Mouse (Mus musculus): ENCODE measurements around the gene Tmem175.

Gene Tmem175

DNA sequence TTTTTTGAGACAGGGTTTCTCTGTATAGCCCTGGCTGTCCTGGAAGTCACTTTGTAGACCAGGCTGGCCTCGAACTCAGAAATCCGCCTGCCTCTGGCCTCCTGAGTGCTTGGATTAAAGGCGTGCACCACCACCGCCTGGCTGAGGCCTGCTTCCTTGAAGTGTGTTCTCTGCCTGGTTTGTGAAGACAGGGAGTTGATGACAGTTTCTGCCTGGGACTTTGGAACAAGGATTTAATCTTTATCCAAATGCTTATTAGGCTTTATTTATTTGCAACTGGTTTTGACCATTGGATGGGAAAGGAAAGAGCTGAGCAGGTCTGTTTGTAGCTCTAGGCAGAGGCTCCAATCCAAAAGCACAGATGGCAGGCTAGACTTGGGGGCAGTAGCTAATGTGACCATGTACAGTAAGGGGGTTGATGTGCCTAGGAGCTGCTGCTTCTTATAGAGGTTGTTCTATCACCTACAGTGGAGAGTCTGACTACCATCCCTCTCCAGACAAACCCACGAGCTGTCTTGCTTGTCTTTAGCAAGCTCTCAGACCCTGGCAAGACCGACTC lies 48.8 kb downstream of the Tmem175 start:
- DNase-seq = peak; percentile 36

DNA sequence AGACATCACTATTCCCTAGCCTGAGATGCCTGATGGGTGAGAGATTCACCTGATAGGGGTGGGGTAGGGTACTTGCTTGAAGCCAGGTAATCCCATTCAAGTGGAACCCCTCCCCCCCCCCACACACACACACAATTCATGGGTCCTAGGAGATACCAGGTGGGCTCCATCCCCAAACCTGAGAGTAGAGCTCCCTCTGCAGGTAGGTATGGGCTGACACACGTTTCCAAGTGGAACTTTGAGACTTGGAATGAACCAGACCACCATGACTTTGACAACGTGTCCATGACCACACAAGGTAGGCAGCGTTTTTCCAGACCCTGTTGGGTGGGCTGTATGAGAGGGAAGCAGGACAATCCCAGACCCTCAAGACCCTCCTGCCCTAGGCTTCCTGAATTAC lies 50.3 kb downstream of the Tmem175 start:
- DNase-seq = no peak

DNA sequence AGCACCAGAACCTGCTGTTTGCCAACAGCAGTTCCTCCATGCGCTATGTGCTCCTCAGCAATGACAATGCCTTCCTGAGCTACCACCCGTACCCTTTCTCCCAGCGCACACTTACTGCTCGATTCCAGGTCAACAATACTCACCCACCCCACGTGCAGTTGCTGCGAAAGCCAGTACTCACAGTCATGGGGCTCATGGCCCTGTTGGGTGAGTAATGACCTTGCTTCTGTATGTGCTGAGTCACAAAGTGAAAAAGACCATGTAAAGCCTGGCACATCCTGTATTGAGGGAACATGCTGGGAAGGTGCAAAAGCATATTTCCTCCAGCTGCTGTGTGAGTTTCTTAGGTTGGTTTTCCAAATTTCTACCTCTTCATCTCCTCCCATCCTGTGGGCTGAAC lies 51.3 kb downstream of the Tmem175 start:
- no peak for DNase-seq

DNA sequence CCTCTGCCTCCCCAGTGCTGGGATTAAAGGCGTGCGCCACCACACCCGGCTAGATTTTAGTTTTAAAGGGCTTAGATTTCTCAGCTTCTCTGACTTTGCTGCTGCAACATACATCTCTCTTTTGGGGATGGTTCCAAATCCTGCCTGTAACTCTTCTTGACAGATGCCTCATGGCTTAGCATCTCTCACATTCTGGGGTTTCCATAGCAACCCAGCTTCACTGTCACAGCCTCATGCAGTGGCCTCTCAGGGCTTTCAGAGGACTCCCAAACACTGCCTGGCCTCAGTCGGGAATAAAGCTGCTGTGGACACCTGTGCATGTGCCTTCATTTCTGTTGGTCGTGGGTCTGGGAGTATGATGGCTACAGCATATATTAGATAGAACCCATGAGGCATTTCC lies 59.5 kb downstream of the Tmem175 start:
- DNase-seq = no peak

DNA sequence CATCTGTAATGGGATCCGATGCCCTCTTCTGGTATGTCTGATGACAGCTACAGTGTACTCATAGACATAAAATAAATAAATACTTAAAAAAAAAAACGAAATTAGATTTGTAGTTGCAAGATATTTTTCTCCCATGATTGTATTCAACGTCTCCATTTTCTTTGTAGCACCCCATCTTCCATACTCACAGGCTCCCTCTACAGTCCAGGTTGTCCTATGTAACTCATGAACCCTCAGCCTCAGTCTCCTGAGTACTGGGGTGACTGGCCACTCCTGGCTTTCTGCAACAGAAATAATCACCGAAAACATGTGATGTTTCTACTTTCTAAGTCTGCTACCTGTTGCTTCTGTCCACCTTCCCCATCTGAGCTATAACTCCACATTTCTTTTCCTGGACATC lies 61.6 kb downstream of the Tmem175 start:
- no peak for DNase-seq

DNA sequence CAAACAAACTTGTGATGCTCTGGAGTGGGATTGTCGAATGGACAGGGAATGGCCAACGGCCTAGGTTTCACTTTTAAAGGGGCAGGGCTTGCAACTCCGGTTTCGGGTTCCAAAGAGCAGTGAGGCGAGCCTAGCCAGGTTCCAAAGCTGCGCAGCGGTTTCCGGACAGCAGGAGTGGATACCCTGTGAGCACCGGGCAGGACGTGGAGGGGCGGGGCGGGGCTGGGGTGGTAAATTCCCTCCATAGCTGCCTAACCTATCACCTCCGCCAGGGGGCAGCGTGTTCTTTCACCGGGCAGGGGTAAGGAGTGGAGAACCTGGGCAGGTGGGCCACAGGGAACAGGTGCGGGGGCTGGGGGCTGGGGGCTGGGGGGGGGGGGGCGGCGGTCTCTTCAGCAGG lies 62.7 kb downstream of the Tmem175 start, which contains the start of gene Fgfrl1:
Gene Fgfrl1, plus strand, starts transcription at position 112 of the 400 bp plus-strand sequence.
- peak; percentile 76 for DNase-seq

DNA sequence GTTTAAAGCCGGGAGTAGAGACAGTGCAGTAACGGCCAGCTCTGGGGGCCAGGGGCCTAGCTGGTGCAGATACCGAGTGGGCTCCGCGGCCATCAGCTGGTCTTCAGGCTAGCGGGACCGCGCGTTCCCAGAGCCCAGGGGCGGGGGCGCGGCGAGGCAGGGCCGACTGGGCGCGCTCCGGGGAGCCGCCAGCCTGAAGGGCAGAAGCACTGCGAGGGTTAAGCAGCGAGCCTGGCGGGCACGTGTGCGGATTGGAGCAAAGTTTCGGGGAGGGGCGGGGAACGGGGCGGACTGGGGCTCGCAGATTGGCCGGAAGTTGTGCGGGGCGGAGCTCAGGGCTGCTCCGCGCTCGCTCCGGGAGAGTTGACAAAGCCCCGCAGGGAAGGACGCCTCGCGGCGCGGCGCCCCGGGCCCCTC lies 64.3 kb downstream of the Tmem175 start:
- peak; percentile 86 for DNase-seq

DNA sequence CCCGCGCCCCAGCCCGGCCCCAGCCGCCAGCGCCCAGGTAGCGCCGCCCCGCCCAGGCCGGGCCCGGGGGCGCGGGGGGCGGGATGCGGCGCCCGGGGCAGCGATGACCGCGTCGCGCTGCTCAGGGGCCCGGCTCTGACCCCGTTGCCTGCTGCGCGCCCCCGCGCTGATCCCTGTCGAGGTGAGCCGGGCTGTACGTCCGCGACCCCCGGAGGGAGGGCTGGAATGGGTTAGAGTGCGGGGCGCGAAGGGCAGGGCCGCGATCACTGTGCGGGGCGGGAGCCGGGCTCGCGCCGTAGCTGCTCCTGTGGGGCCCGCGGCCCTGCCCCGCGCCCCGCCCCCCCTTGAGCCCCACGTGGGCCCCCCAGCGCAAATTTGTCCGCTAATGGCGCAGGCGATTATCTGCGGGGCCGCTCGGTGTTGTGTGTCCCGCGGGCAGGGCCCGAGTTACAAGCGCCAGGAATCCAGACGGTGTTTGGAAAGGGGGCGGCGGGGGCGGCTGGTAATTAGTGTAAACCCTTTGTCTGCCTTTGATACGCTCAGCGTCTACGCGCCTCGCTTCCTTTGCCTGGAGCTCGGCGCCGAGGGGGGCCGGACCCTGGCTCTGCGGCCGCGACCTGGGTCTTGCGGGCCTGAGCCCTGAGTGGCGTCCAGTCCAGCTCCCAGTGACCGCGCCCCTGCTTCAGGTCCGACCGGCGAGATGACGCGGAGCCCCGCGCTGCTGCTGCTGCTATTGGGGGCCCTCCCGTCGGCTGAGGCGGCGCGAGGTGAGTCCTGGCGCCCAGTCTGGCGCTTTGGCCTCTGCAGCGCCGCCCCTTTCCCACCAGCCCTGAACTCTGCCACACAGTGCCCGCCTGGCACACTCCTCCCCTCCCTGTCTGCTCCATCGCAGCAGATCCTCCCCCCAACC lies 65.0 kb downstream of the Tmem175 start:
- DNase-seq = peak; percentile 63

DNA sequence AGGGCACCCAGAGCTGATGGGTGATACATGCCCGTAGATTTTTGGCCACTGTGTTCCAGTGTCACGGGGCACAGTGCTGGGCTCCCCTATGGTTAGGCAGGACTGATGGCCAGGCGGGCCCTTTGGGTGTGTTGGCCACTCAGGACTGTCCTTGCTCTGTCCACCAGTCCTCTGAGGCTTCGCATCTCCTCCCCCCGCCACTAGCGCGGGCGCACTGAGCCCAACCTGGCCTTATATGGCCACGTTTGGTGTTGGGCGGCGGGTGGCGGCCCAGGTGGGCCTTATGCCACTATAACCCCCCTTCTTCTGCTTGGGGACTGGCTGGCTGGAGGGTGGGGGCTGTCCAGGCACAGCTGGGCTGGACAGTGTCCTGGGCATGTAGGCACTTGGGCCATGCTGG lies 66.3 kb downstream of the Tmem175 start:
- DNase-seq = no peak

DNA sequence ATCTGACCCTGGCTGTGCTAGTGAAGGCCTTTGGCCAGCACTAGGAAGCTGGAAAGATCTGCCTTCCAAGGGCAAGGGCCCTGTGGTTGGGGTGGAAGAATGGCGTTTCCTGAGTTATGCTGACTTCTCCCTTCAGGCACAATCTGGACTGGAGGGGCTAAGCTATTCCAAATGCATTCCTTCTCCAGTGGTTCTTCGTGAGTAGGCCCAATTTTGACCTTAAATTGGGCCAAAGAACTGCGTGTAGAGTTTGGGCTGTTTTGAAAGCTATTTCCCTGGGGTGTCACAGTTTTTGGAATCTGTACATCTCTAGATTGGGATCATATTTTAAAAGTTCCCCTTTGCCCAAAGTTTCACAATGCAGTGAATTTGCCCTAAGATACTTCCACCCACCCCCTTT lies 67.0 kb downstream of the Tmem175 start:
- DNase-seq = peak; percentile 13

DNA sequence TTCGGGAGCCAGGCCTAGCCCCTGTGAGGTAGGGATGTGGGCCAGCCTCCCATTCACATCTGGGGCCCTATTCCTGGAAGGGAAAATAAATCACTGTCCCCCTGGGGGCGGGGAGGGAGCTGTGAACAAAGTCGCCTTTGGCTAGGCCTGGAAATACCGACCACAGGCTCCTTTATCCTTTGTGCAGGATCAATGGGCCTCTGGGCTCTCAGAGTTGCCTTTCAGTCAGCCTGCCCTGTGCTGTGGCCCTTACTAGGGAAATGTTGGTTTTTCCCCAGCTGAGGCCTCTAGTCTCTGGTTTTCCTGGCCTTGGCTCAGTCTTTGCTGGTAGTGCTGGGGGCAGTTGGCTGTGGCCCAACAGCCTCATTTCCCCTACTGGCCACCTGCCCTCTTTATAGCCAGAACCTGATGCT lies 67.8 kb downstream of the Tmem175 start:
- no peak for DNase-seq

Measured in kidney, adult 18-20 months (tissue).